Mouse (Mus musculus): ENCODE measurements around the gene Gstt3.

GRCm38 (mm10) chr10:75756719-75757118 is 24.5 kb downstream of the Gstt3 start:
- TF ChIP-seq TAL1 (IDR thresholded peaks at IDR 0.05; ENCODE audit: low read length) (no peak), GATA1 (IDR thresholded peaks at IDR 0.05; ENCODE audit: low read length) (no peak)
